Mouse (Mus musculus) stomach, postnatal 0 days (tissue): ENCODE results near the gene Samd4. TPM values are rescaled to one million over a fixed set of nuclear protein-coding genes. Genes with fewer than 3 reads are reported as not detected.

Experiments used
- ATAC-seq: fragments of 200-750 bp; cut with Nextera tagmentation; 2 replicates; pipeline ENCODE4 v1.8.0; 2017; ENCODE audit not compliant: low FRiP score, low TSS enrichment
- DNase-seq: peaks from one replicate; pipeline ENCODE4 v3.0.0-alpha.2; 2016; ENCODE audit warnings: low spot score
- H3K27ac ChIP-seq: fragments of 300-500 bp; sonication (generic); replicated peaks from 2 replicates; pipeline ENCODE4 v1.5.1; 2014; ENCODE audit warnings: mild to moderate bottlenecking, control low read depth
- H3K27me3 ChIP-seq: fragments of 300-500 bp; sonication (generic); 2 replicates; pipeline ENCODE4 v1.6.1; 2014; ENCODE audit warnings: low read length; ENCODE audit not compliant: control insufficient read depth, insufficient read depth
- H3K36me3 ChIP-seq: fragments of 300-500 bp; sonication (generic); 2 replicates; pipeline ENCODE4 v1.6.1; 2014; ENCODE audit warnings: low read length, mixed read lengths; ENCODE audit not compliant: control insufficient read depth, insufficient read depth
- H3K4me1 ChIP-seq: fragments of 300-500 bp; sonication (generic); replicated peaks from 2 replicates; pipeline ENCODE4 v1.6.1; 2014; ENCODE audit warnings: antibody characterized with exemption; ENCODE audit not compliant: control insufficient read depth, insufficient read depth
- H3K4me2 ChIP-seq: fragments of 300-500 bp; sonication (generic); replicated peaks from 2 replicates; pipeline ENCODE4 v1.6.1; 2014; ENCODE audit warnings: low read depth, mild to moderate bottlenecking, control low read depth, moderate library complexity
- H3K4me3 ChIP-seq: fragments of 300-500 bp; sonication (generic); 2 replicates; pipeline ENCODE4 v1.5.1; 2014; ENCODE audit warnings: low read depth, low read length, control low read depth
- H3K9ac ChIP-seq: fragments of 300-500 bp; sonication (generic); 2 replicates; pipeline ENCODE4 v1.6.1; 2014; ENCODE audit warnings: mild to moderate bottlenecking, low read length, control low read depth, mixed read lengths
- H3K9me3 ChIP-seq: fragments of 300-500 bp; sonication (generic); 2 replicates; pipeline ENCODE4 v1.6.1; 2016; ENCODE audit warnings: low read length; ENCODE audit not compliant: control insufficient read depth
- CTCF ChIP-seq: IDR thresholded peaks from 2 replicates; pipeline ENCODE4 v1.5.1; 2016; ENCODE audit warnings: antibody characterized with exemption, low read depth, mild to moderate bottlenecking, moderate library complexity
- EP300 ChIP-seq: optimal IDR thresholded peaks from 2 replicates; pipeline ENCODE3; 2016; ENCODE audit warnings: antibody characterized with exemption
- WGBS: fragments of 180-500 bp; shearing (Covaris S2); extraction: QIAGEN DNeasy Blood & Tissue Kit; methylation state at CpG from one replicate; pipeline ENCODE4 v1.1.7; 2014; 5-methylcytosine and 5-hydroxymethylcytosine counted together
- polyA plus RNA-seq: library from polyadenylated mRNA; unstranded; fragments of >200 nt; fragmentation: Nextera tagmentation; extraction: Ambion mirVana; gene quantifications from 2 replicates; pipeline ENCODE4 v1.2.1, GENCODE M21; 2015

Samd4 gene
- polyA plus RNA-seq, 1 experiment from 2014 or later = 4.1 TPM

DNA sequence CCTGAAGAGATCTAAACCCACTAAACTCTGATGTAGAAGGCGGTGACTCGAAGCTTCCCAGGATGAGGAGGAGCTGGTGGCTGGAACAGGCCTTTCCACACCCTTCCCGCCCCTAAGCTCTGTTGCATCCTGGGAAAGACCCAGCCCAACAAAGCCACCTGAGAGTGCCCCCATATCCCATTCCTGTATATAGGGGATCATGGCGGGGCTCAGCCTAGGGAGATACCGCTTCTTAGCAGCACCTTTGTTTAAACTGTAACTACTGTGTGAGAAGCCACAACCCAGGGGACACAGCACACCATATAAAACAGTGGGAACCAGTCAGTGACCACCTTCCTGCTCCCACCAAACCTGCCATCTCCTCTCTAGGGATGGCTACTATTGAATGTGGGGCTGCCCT is 193.2 kb downstream of the Samd4 start:
- no peak for ATAC-seq
- H3K4me1 ChIP-seq = no peaks in the 10 kb centered on the region
- H3K27me3 ChIP-seq = no peaks in the 10 kb centered on the region
- no peak overlapping the region for H3K4me2 ChIP-seq
- H3K4me3 ChIP-seq = no peak overlapping the region
- WGBS = 92% methylated on average over 5 of the region's 5 CpGs
- TF ChIP-seq CTCF = no peak
- no peak for TF ChIP-seq EP300
- no peak overlapping the region for H3K27ac ChIP-seq
- H3K9ac ChIP-seq = no peak overlapping the region
- DNase-seq = no peak
- H3K36me3 ChIP-seq = peaks cover 8% of the 10 kb centered on the region
- no peaks in the 10 kb centered on the region for H3K9me3 ChIP-seq

GRCm38 (mm10) chr14:47076956-47077575 is 194.4 kb downstream of the Samd4 start:
- peaks cover 8% of the 10 kb centered on the region for H3K36me3 ChIP-seq
- no peaks in the 10 kb centered on the region for H3K4me1 ChIP-seq
- 88% methylated on average over 14 of the region's 14 CpGs for WGBS
- DNase-seq = no peak
- ATAC-seq = peak; percentile 10; the same call in 1 of the 2 replicates
- H3K4me3 ChIP-seq = no peak overlapping the region
- no peak overlapping the region for H3K27ac ChIP-seq
- TF ChIP-seq EP300 (no peak), CTCF (no peak)
- no peaks in the 10 kb centered on the region for H3K9me3 ChIP-seq
- no peak overlapping the region for H3K4me2 ChIP-seq
- no peak overlapping the region for H3K9ac ChIP-seq
- no peaks in the 10 kb centered on the region for H3K27me3 ChIP-seq

DNA sequence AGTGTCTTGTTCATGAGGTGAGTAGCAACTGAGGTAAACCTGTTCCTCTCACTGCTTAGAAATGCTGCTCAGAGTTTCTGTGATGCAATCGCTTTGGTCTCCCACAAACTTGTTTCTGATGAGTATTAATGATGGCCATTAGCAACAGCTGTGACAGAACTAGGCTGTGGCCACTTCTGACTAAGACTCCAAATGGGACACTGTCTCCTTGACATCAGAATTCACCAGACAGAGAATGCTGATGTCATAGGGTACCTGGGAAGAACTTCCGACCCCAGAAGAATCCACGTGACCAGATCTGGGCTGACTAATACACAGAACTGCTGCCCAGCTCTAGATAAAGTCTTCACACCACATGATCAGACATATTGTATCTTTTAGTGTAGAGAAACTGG is 194.9 kb downstream of the Samd4 start:
- DNase-seq (no peak), ATAC-seq (no peak)
- WGBS = 88% methylated on average over 3 of the region's 3 CpGs
- Histone ChIP-seq H3K27me3 (no peaks in the 10 kb centered on the region), H3K27ac (no peak overlapping the region), H3K4me2 (no peak overlapping the region), H3K4me3 (no peak overlapping the region), H3K4me1 (no peaks in the 10 kb centered on the region), H3K9ac (no peak overlapping the region), H3K36me3 (peaks cover 8% of the 10 kb centered on the region), H3K9me3 (no peaks in the 10 kb centered on the region)
- no peak for TF ChIP-seq CTCF
- no peak for TF ChIP-seq EP300

GRCm38 (mm10) chr14:47079911-47080310 is 197.3 kb downstream of the Samd4 start:
- no peak for TF ChIP-seq EP300
- no peak for TF ChIP-seq CTCF
- Histone ChIP-seq H3K27me3 (no peaks in the 10 kb centered on the region), H3K4me3 (no peak overlapping the region), H3K9me3 (no peaks in the 10 kb centered on the region), H3K9ac (no peak overlapping the region), H3K36me3 (peaks cover 8% of the 10 kb centered on the region), H3K4me1 (no peaks in the 10 kb centered on the region), H3K4me2 (no peak overlapping the region), H3K27ac (no peak overlapping the region)
- DNase-seq (no peak), ATAC-seq (no peak)
- WGBS = 94% methylated on average over 7 of the region's 7 CpGs

- no peaks in the 10 kb centered on the region for H3K9me3 ChIP-seq
- WGBS = 54% methylated on average over 9 of the region's 9 CpGs
- ATAC-seq (no peak), DNase-seq (no peak)
- no peaks in the 10 kb centered on the region; the same call in 1 of the 2 replicates for H3K36me3 ChIP-seq
- no peaks in the 10 kb centered on the region for H3K4me1 ChIP-seq
- H3K27ac ChIP-seq = no peak overlapping the region
- H3K27me3 ChIP-seq = no peaks in the 10 kb centered on the region
- no peak for TF ChIP-seq EP300
- no peak for TF ChIP-seq CTCF
- H3K4me3 ChIP-seq = no peak overlapping the region
- no peak overlapping the region for H3K9ac ChIP-seq
- H3K4me2 ChIP-seq = no peak overlapping the region
These were observed 200.7 kb downstream of the Samd4 start for GRCm38 (mm10) chr14:47083311-47083710.

DNA sequence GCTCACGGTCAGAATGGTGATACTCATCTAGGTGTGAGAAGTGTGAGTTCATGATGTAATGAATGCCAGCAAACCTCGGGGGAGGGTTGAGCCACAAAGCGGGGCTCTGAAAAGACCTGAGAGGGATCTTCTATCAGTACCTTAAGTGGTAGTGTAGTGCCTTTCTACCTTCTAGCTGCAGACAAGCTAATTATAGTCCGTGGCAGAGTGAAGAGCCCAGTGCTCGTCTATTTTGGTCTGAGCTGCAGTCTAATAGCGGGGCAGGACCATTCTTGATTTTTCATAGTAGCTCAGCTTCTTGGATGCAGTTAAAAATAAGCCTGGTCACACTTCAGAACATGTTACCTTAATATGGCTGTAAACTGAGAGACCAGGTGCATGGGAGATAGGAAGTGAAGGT is 201.2 kb downstream of the Samd4 start:
- Histone ChIP-seq H3K9me3 (no peaks in the 10 kb centered on the region), H3K4me1 (no peaks in the 10 kb centered on the region), H3K4me2 (no peak overlapping the region), H3K27me3 (no peaks in the 10 kb centered on the region), H3K4me3 (no peak overlapping the region), H3K27ac (no peak overlapping the region), H3K36me3 (no peaks in the 10 kb centered on the region; the same call in 1 of the 2 replicates), H3K9ac (no peak overlapping the region)
- TF ChIP-seq EP300 (no peak), CTCF (no peak)
- DNase-seq (no peak), ATAC-seq (no peak)
- WGBS = 77% methylated on average over 6 of the region's 6 CpGs
